Mouse (Mus musculus): Measurements from ENCODE around the gene Olfr211. TPM values are rescaled to one million over a fixed set of nuclear protein-coding genes. Genes with fewer than 3 reads are reported as not detected.
"Not testable (repeated sequence)": the region's sequence is repeated elsewhere in the genome, so short reads cannot be mapped to it uniquely, and the experiment has no call there.

Gene Olfr211
- polyA plus RNA-seq, 1 experiment from 2014 or later: not detected

GRCm38 (mm10) chr6:116495960-116496359 lies 7.1 kb downstream of the Olfr211 start:
- Histone ChIP-seq H3K4me3 (no peak overlapping the region), H3K4me2 (no peak overlapping the region), H3K9me3 (no peaks in the 10 kb centered on the region), H3K27me3 (no peaks in the 10 kb centered on the region), H3K36me3 (no peaks in the 10 kb centered on the region), H3K4me1 (no peaks in the 10 kb centered on the region), H3K9ac (no peak overlapping the region), H3K27ac (no peak overlapping the region)
- no peak for ATAC-seq (ENCODE audit: insufficient number of reproducible peaks, low FRiP score, low TSS enrichment, low read depth)
- WGBS: 77% methylated on average over 1 of the region's 1 CpGs

- not testable (repeated sequence) for H3K36me3 ChIP-seq; H3K27me3 ChIP-seq; H3K9ac ChIP-seq; H3K27ac ChIP-seq; ATAC-seq (ENCODE audit: insufficient number of reproducible peaks, low FRiP score, low TSS enrichment, low read depth); H3K9me3 ChIP-seq; H3K4me3 ChIP-seq; H3K4me2 ChIP-seq; H3K4me1 ChIP-seq
- WGBS: 90% methylated on average over 20 of the region's 20 CpGs
These were observed 17.6 kb downstream of the Olfr211 start, which contains the start of gene Olfr212 for GRCm38 (mm10) chr6:116506302-116507003. Gene Olfr212, plus strand, starts transcription at chr6:116506516.

DNA sequence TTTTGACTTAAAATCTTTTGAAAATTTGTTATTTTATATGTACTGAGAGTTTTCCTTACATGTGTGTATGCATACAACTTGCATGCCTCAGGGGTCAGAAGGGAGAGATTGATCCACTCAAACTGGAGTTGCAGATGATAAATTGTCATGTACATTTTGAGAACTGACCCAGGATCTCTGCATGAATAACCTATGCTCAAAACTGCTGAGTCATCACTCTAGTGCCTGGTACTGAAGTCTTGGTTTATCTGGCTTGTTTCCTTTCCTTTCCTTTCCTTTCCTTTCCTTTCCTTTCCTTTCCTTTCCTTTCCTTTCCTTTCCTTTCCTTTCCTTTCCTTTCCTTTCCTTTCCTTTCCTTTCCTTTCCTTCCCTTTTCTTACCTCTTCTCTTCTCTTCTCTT lies 25.9 kb downstream of the Olfr211 start:
- Histone ChIP-seq H3K4me2 (no peak overlapping the region), H3K36me3 (no peaks in the 10 kb centered on the region), H3K9ac (no peak overlapping the region), H3K4me1 (no peaks in the 10 kb centered on the region), H3K9me3 (no peaks in the 10 kb centered on the region), H3K27me3 (no peaks in the 10 kb centered on the region), H3K4me3 (no peak overlapping the region), H3K27ac (no peak overlapping the region)
- ATAC-seq (ENCODE audit: insufficient number of reproducible peaks, low FRiP score, low TSS enrichment, low read depth): no peak

GRCm38 (mm10) chr6:116538156-116538555 lies 49.3 kb downstream of the Olfr211 start, which contains the start of gene Olfr213:
Gene Olfr213, plus strand, starts transcription at chr6:116538456.
- no peak for ATAC-seq (ENCODE audit: insufficient number of reproducible peaks, low FRiP score, low TSS enrichment, low read depth)
- WGBS: 73% methylated on average over 1 of the region's 1 CpGs

GRCm38 (mm10) chr6:116542500-116542899 lies 53.6 kb downstream of the Olfr211 start:
- WGBS: 81% methylated on average over 2 of the region's 2 CpGs
- ATAC-seq (ENCODE audit: insufficient number of reproducible peaks, low FRiP score, low TSS enrichment, low read depth): no peak
- no peaks in the 10 kb centered on the region for H3K27me3 ChIP-seq
- H3K4me3 ChIP-seq: no peak overlapping the region
- H3K36me3 ChIP-seq: no peaks in the 10 kb centered on the region
- no peak overlapping the region for H3K27ac ChIP-seq
- no peaks in the 10 kb centered on the region for H3K4me1 ChIP-seq
- H3K4me2 ChIP-seq: no peak overlapping the region
- no peak overlapping the region for H3K9ac ChIP-seq
- H3K9me3 ChIP-seq: no peaks in the 10 kb centered on the region

More at GRCm38 (mm10) chr6:116538156-116538555, 49.3 kb downstream of the Olfr211 start, which contains the start of gene Olfr213:
- no peak within 1 kb of the TSS for H3K9ac ChIP-seq
- H3K27me3 ChIP-seq: no peaks in the 10 kb centered on the region
- no peak within 1 kb of the TSS for H3K27ac ChIP-seq
- H3K4me3 ChIP-seq: no peak within 1 kb of the TSS
- no peaks in the 10 kb centered on the region for H3K36me3 ChIP-seq
- H3K9me3 ChIP-seq: no peaks in the 10 kb centered on the region
- no peak within 1 kb of the TSS for H3K4me2 ChIP-seq
- no peaks in the 10 kb centered on the region for H3K4me1 ChIP-seq

Other genes starting within 250 kb of the Olfr211 start
- 5.1 and 5.5 TPM in 2 replicates for gene Zfand4, start 224.9 kb upstream of the Olfr211 start, polyA plus RNA-seq (2015; fragmentation: Nextera tagmentation; extraction: Ambion mirVana)
- gene March8, start 151.1 kb upstream of the Olfr211 start, polyA plus RNA-seq (2015; fragmentation: Nextera tagmentation; extraction: Ambion mirVana): 25.8 and 26.0 TPM in 2 replicates
- gene Alox5, start 27.9 kb upstream of the Olfr211 start, polyA plus RNA-seq (2015; fragmentation: Nextera tagmentation; extraction: Ambion mirVana): 3.1 and 3.7 TPM in 2 replicates
- gene Olfr212, start 17.4 kb downstream of the Olfr211 start, polyA plus RNA-seq (2015; fragmentation: Nextera tagmentation; extraction: Ambion mirVana): not detected in 2 replicates
- gene Olfr213, start 49.4 kb downstream of the Olfr211 start, polyA plus RNA-seq (2015; fragmentation: Nextera tagmentation; extraction: Ambion mirVana): not detected in 2 replicates
- 0.44 and 0.78 TPM in 2 replicates for gene Gm5580, start 62.0 kb downstream of the Olfr211 start, polyA plus RNA-seq (2015; fragmentation: Nextera tagmentation; extraction: Ambion mirVana)
- not detected in 2 replicates for gene Olfr214, start 65.1 kb downstream of the Olfr211 start, polyA plus RNA-seq (2015; fragmentation: Nextera tagmentation; extraction: Ambion mirVana)
- gene Olfr215, start 95.1 kb downstream of the Olfr211 start, polyA plus RNA-seq (2015; fragmentation: Nextera tagmentation; extraction: Ambion mirVana): not detected in 2 replicates
- 138 and 143 TPM in 2 replicates for gene Zfp422, start 139.9 kb downstream of the Olfr211 start, polyA plus RNA-seq (2015; fragmentation: Nextera tagmentation; extraction: Ambion mirVana)
- gene Depp1, start 161.5 kb downstream of the Olfr211 start, polyA plus RNA-seq (2015; fragmentation: Nextera tagmentation; extraction: Ambion mirVana): 38.3 and 47.2 TPM in 2 replicates
- 11.2 and 12.4 TPM in 2 replicates for gene Rassf4, start 184.9 kb downstream of the Olfr211 start, polyA plus RNA-seq (2015; fragmentation: Nextera tagmentation; extraction: Ambion mirVana)
- 0.14 and 0.32 TPM in 2 replicates for gene Tmem72, start 227.8 kb downstream of the Olfr211 start, polyA plus RNA-seq (2015; fragmentation: Nextera tagmentation; extraction: Ambion mirVana)